ENCODE assay signal across 8 mouse cellular contexts in the genomic region with DNA sequence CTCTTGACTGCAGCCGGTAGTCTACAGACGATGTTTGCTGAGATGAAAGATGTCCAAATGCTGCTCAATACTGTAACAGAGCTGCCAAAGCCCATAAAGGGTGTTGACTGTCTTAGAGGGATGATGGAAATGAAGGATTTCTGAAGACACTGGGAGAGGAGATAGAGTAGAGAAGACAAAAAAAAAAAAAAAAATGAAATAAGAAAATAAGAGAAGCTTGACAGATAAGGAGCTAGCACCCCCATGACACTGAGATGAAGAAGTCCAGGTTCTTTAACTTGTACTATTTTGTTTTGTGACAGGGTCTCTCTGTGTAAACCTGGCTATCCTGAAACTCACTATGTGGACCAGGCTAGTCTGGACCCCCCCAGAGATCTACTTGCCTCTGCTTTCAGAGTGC. TPM values are rescaled to one million over a fixed set of nuclear protein-coding genes. Genes with fewer than 3 reads are reported as not detected.
DNase-seq lines count a peak whose midpoint lies in the region; ATAC-seq and TF ChIP-seq lines count a peak whose summit lies in the region.

No protein-coding gene starts in this region.

- H3K36me3 ChIP-seq in heart, embryonic 14.5 days (ENCODE audit: control insufficient read depth, insufficient read depth, low read length), result no peaks in the 10 kb centered on the region
- no peaks in the 10 kb centered on the region for H3K36me3 ChIP-seq in E14TG2a.4 (ENCODE audit: insufficient read depth, low read length)
- H3K36me3 ChIP-seq in forebrain, embryonic 12.5 days (replicated peaks), result no peaks in the 10 kb centered on the region
- no peaks in the 10 kb centered on the region for H3K36me3 ChIP-seq in liver, embryonic 14.5 days (replicated peaks; ENCODE audit: control insufficient read depth, insufficient read depth, low read depth)

- peak overlapping the region in 1 of 2 experiments; percentile 80; a peak in 1 of 4 replicates for H3K4me3 ChIP-seq in heart, embryonic 14.5 days (ENCODE audit: control insufficient read depth in 1 of 2, insufficient read depth in 1 of 2, low read depth in 1 of 2, low read length in 2 of 2)
- H3K4me3 ChIP-seq in E14TG2a.4 (replicated peaks; ENCODE audit: low read length), result peak overlapping the region; percentile 85
- peak overlapping the region; percentile 85 for H3K4me3 ChIP-seq in forebrain, embryonic 12.5 days (replicated peaks)
- H3K4me3 ChIP-seq in liver, embryonic 14.5 days (ENCODE audit: insufficient read depth in 1 of 2, low read depth in 2 of 2, low read length in 2 of 2), result peak overlapping the region; percentile 69 to 86; a peak in 3 of 4 replicates

- no peaks in the 10 kb centered on the region for H3K9me3 ChIP-seq in heart, embryonic 14.5 days (ENCODE audit: control insufficient read depth, low read length)
- peaks cover 4% of the 10 kb centered on the region for H3K9me3 ChIP-seq in E14TG2a.4 (ENCODE audit: low read length)
- H3K9me3 ChIP-seq in forebrain, embryonic 12.5 days, result no peaks in the 10 kb centered on the region
- no peaks in the 10 kb centered on the region for H3K9me3 ChIP-seq in liver, embryonic 14.5 days (ENCODE audit: control insufficient read depth, low read length)

- H3K27me3 ChIP-seq in heart, embryonic 14.5 days (ENCODE audit: control insufficient read depth, insufficient read depth, low read length), result peaks cover 4% of the 10 kb centered on the region; the same call in 1 of the 2 replicates
- H3K27me3 ChIP-seq in E14TG2a.4 (ENCODE audit: insufficient read depth, low read length), result peaks cover 52% of the 10 kb centered on the region
- H3K27me3 ChIP-seq in forebrain, embryonic 12.5 days, result peaks cover 18% of the 10 kb centered on the region
- H3K27me3 ChIP-seq in liver, embryonic 14.5 days (ENCODE audit: control insufficient read depth, insufficient read depth, low read length), result peaks cover 9% of the 10 kb centered on the region

- H3K4me1 ChIP-seq in heart, embryonic 14.5 days (ENCODE audit: control insufficient read depth in 2 of 2, insufficient read depth in 2 of 2, low read length in 2 of 2), result peaks cover 4 to 10% of the 10 kb centered on the region in 2 experiments
- H3K4me1 ChIP-seq in E14TG2a.4 (replicated peaks; ENCODE audit: low read depth, low read length), result peaks cover 13% of the 10 kb centered on the region
- H3K4me1 ChIP-seq in forebrain, embryonic 12.5 days, result peaks cover 14% of the 10 kb centered on the region
- H3K4me1 ChIP-seq in liver, embryonic 14.5 days (replicated peaks; ENCODE audit: control insufficient read depth in 2 of 2, insufficient read depth in 2 of 2, low read length in 1 of 2), result peaks cover 3 to 9% of the 10 kb centered on the region in 2 experiments; a peak in 3 of 4 replicates

- intact Hi-C loops in gastrocnemius, postnatal 36 days (cut with DNase I), result no loop called here

- peak overlapping the region; percentile 94 for H3K4me2 ChIP-seq in heart, embryonic 14.5 days (ENCODE audit: low read length)
- H3K4me2 ChIP-seq in forebrain, embryonic 12.5 days, result peak overlapping the region; percentile 93; the same call in 1 of the 2 replicates
- H3K4me2 ChIP-seq in liver, embryonic 14.5 days (ENCODE audit: low read depth), result peak overlapping the region; percentile 99

- TF ChIP-seq EP300 in liver, embryonic 14.5 days (IDR thresholded peaks at IDR 0.05; ENCODE audit: low read depth), result no peak

- ATAC-seq in heart, embryonic 14.5 days (ENCODE audit: insufficient number of reproducible peaks, insufficient read depth, low FRiP score, low read depth), result no peak
- no peak for ATAC-seq in forebrain, embryonic 12.5 days (ENCODE audit: low FRiP score)
- ATAC-seq in liver, embryonic 14.5 days (ENCODE audit: insufficient read depth), result no peak
- no peak for ATAC-seq in frontal cortex, adult (ENCODE audit: low TSS enrichment)

- H3K27ac ChIP-seq in heart, embryonic 14.5 days (replicated peaks in 1 of 2; ENCODE audit: control insufficient read depth in 1 of 2, insufficient read depth in 1 of 2, low read depth in 2 of 2, low read length in 2 of 2), result no peak overlapping the region
- no peak overlapping the region for H3K27ac ChIP-seq in forebrain, embryonic 12.5 days
- no peak overlapping the region for H3K27ac ChIP-seq in liver, embryonic 14.5 days

- DNase-seq in heart, adult 11 months, result no peak
- DNase-seq in liver, embryonic 14.5 days (ENCODE audit: low read depth in 3 of 3, low spot score in 3 of 3), result no peak
- no peak for DNase-seq in gastrocnemius, postnatal 36 days
- no peak for DNase-seq in left cerebral cortex, adult 8-10 months (ENCODE audit: low spot score in 2 of 2)

- 27% methylated on average over 2 of the region's 2 CpGs for WGBS in heart, embryonic 14.5 days
- 48% methylated on average over 2 of the region's 2 CpGs for WGBS in forebrain, embryonic 12.5 days
- WGBS in liver, embryonic 14.5 days (ENCODE audit: insufficient replicate concordance), result 26% methylated on average over 2 of the region's 2 CpGs

- TF ChIP-seq CTCF in E14TG2a.4 (conservative IDR thresholded peaks at IDR 0.05; ENCODE audit: low read length), result no peak
- TF ChIP-seq CTCF in liver, embryonic 14.5 days (IDR thresholded peaks at IDR 0.05; ENCODE audit: low read depth), result no peak

- H3K9ac ChIP-seq in heart, embryonic 14.5 days (ENCODE audit: low read length), result no peak overlapping the region
- no peak overlapping the region for H3K9ac ChIP-seq in forebrain, embryonic 12.5 days
- no peak overlapping the region; the same call in 1 of the 2 replicates for H3K9ac ChIP-seq in liver, embryonic 14.5 days (replicated peaks)

RNA-seq across cellular contexts. Expression of a gene that starts 1.1 kb away (rescaled TPM):
- polyA plus RNA-seq in heart, embryonic 14.5 days (2014; fragmentation: Nextera tagmentation; extraction: Ambion mirVana), result 6.8 and 8.8 TPM in 2 replicates
- polyA plus RNA-seq in forebrain, embryonic 12.5 days (2016; fragmentation: Nextera tagmentation; extraction: Ambion mirVana), result 4.1 and 4.5 TPM in 2 replicates
- polyA plus RNA-seq in liver, embryonic 14.5 days (2012; rRNA removed), result 2.2 and 4.2 TPM in 2 replicates
- 4.3 and 4.7 TPM in 2 replicates for polyA plus RNA-seq in liver, embryonic 14.5 days (2014; fragmentation: Nextera tagmentation; extraction: Ambion mirVana)
- total RNA-seq in gastrocnemius, postnatal 36 days (2021), result 1 to 10 TPM; 4.1 to 7.8 TPM
- 10 to 100 TPM; 45.8 to 54.7 (median 48.7) TPM for total RNA-seq in left cerebral cortex, adult 8-10 months (2022)

RNA-seq across cellular contexts. Expression of a gene that starts 1.5 kb away (rescaled TPM):
- polyA plus RNA-seq in heart, embryonic 14.5 days (2014; fragmentation: Nextera tagmentation; extraction: Ambion mirVana), result 19.5 and 21.8 TPM in 2 replicates
- polyA plus RNA-seq in forebrain, embryonic 12.5 days (2016; fragmentation: Nextera tagmentation; extraction: Ambion mirVana), result 22.4 and 22.9 TPM in 2 replicates
- 2.7 and 3.9 TPM in 2 replicates for polyA plus RNA-seq in liver, embryonic 14.5 days (2012; rRNA removed)
- 7.2 and 7.4 TPM in 2 replicates for polyA plus RNA-seq in liver, embryonic 14.5 days (2014; fragmentation: Nextera tagmentation; extraction: Ambion mirVana)
- 10 to 100 TPM in 1 of 2 experiments, 1 to 10 TPM in 1; 9.4 to 11.5 TPM for total RNA-seq in gastrocnemius, postnatal 36 days (2021)
- total RNA-seq in left cerebral cortex, adult 8-10 months (2022), result 10 to 100 TPM; 23.9 to 27.6 (median 25.7) TPM

RNA-seq across cellular contexts. Expression of a gene that starts 58.0 kb away (rescaled TPM):
- polyA plus RNA-seq in heart, embryonic 14.5 days (2014; fragmentation: Nextera tagmentation; extraction: Ambion mirVana), result 2,296 and 2,316 TPM in 2 replicates
- 448 and 462 TPM in 2 replicates for polyA plus RNA-seq in forebrain, embryonic 12.5 days (2016; fragmentation: Nextera tagmentation; extraction: Ambion mirVana)
- polyA plus RNA-seq in liver, embryonic 14.5 days (2012; rRNA removed), result 49.7 and 51.4 TPM in 2 replicates
- polyA plus RNA-seq in liver, embryonic 14.5 days (2014; fragmentation: Nextera tagmentation; extraction: Ambion mirVana), result 83.1 and 88.3 TPM in 2 replicates
- total RNA-seq in gastrocnemius, postnatal 36 days (2021), result 1,000 to 10,000 TPM; 2,982 to 3,031 TPM
- 100 to 1,000 TPM; 543 to 583 (median 554) TPM for total RNA-seq in left cerebral cortex, adult 8-10 months (2022)
